Mouse (Mus musculus) midbrain, embryonic 13.5 days (tissue): Measurements from ENCODE around the gene Wdr77. TPM values are rescaled to one million over a fixed set of nuclear protein-coding genes. Genes with fewer than 3 reads are reported as not detected.
A peak's percentile ranks its signal among the peaks of the same experiment; 100 is the strongest.

ENCODE experiments used
- ATAC-seq: fragments of 200-750 bp; cut with Nextera tagmentation; 2 replicates; pipeline ENCODE4 v1.8.0; 2017; ENCODE audit warnings: mild to moderate bottlenecking, moderate TSS enrichment, moderate library complexity
- H3K27ac ChIP-seq: fragments of 300-500 bp; sonication (generic); 2 replicates; pipeline ENCODE4 v1.5.1; 2015; ENCODE audit warnings: inconsistent platforms, mild to moderate bottlenecking, moderate library complexity
- H3K27me3 ChIP-seq: fragments of 300-500 bp; sonication (generic); 2 replicates; pipeline ENCODE4 v1.6.1; 2015; ENCODE audit warnings: mild to moderate bottlenecking, inconsistent platforms
- H3K36me3 ChIP-seq: fragments of 300-500 bp; sonication (generic); 2 replicates; pipeline ENCODE4 v1.6.1; 2015; ENCODE audit warnings: mild to moderate bottlenecking, inconsistent platforms
- H3K4me1 ChIP-seq: fragments of 300-500 bp; sonication (generic); replicated peaks from 2 replicates; pipeline ENCODE4 v1.6.1; 2015; ENCODE audit warnings: inconsistent platforms
- H3K4me2 ChIP-seq: fragments of 300-500 bp; sonication (generic); replicated peaks from 2 replicates; pipeline ENCODE4 v1.6.1; 2015; ENCODE audit warnings: moderate library complexity, mild to moderate bottlenecking, inconsistent platforms
- H3K4me3 ChIP-seq: fragments of 300-500 bp; sonication (generic); replicated peaks from 2 replicates; pipeline ENCODE4 v1.5.1; 2015; ENCODE audit warnings: mild to moderate bottlenecking, inconsistent platforms
- H3K9ac ChIP-seq: fragments of 300-500 bp; sonication (generic); replicated peaks from 2 replicates; pipeline ENCODE4 v1.6.1; 2015; ENCODE audit warnings: mild to moderate bottlenecking, inconsistent platforms
- H3K9me3 ChIP-seq: fragments of 300-500 bp; sonication (generic); 2 replicates; pipeline ENCODE4 v1.6.1; 2016; ENCODE audit warnings: mild to moderate bottlenecking, inconsistent platforms
- WGBS: fragments of 180-500 bp; shearing (Covaris S2); methylation state at CpG from one replicate; pipeline ENCODE4 v1.1.7; 2015; 5-methylcytosine and 5-hydroxymethylcytosine counted together
- polyA plus RNA-seq: library from polyadenylated mRNA; unstranded; fragments of >200 nt; fragmentation: Nextera tagmentation; extraction: Ambion mirVana; gene quantifications from 2 replicates; pipeline ENCODE4 v1.2.1, GENCODE M21; 2015

The Wdr77 gene
- polyA plus RNA-seq, 1 experiment from 2014 or later, result 107 TPM

DNA sequence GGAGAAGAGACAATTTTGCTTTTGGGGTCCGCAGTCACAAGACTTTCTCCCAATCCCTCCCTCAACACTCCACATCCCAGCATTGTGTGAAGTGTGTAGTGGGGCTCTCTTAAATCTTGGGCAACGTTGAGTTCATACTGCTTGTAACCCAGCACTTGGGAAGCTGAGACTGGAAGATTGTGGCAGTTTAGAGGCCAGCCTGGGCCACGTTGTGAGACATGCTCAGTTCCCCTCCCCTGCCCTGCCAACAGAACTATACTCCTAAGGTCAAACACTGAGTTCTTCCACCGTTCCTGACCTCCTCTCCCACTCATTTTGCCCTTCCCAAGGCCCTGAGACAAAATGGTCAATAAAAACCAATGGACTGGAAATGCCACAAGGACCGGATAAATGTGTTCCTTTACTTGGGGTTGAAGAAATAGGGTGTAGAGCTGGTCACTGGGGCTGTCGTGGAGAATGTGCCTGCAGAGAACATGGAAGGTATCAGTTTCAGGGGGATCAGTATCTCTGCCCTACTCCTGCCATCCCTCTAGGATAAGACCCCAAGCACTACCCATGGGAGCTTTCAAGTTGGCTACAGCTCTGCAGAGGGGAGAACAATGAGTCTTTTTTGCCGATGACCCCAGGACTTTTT, 31.5 kb upstream of the Wdr77 start:
- Histone ChIP-seq H3K9me3 (no peaks in the 10 kb centered on the region), H3K27ac (no peak overlapping the region), H3K4me3 (no peak overlapping the region), H3K4me1 (no peaks in the 10 kb centered on the region), H3K9ac (no peak overlapping the region), H3K27me3 (no peaks in the 10 kb centered on the region), H3K36me3 (no peaks in the 10 kb centered on the region), H3K4me2 (no peak overlapping the region)
- ATAC-seq, result no peak
- WGBS, result 80% methylated on average over 7 of the region's 7 CpGs

DNA sequence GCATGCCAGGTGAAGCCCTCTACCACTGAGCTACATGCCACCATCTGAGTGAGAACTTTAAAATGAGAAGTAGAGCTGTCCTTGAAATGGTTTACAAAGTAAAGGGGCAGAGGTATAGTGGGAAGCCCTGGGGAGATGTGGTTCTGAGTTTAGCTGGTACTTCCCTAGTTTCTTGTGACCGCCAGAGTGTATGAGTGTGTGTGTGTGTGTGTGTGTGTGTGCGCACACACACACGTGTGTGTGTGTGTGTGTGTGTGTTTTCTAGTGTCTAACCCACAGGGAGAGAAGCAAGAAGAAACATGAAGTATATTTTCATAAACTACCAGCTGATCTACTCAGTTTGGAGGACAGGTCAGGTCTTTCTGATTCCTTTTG, 31.0 kb upstream of the Wdr77 start:
- H3K27ac ChIP-seq, result no peak overlapping the region
- no peaks in the 10 kb centered on the region for H3K36me3 ChIP-seq
- no peak overlapping the region for H3K4me2 ChIP-seq
- H3K4me3 ChIP-seq, result no peak overlapping the region
- no peak for ATAC-seq
- H3K27me3 ChIP-seq, result no peaks in the 10 kb centered on the region
- no peaks in the 10 kb centered on the region for H3K9me3 ChIP-seq
- H3K9ac ChIP-seq, result no peak overlapping the region
- no peaks in the 10 kb centered on the region for H3K4me1 ChIP-seq
- 90% methylated on average over 3 of the region's 3 CpGs for WGBS

DNA sequence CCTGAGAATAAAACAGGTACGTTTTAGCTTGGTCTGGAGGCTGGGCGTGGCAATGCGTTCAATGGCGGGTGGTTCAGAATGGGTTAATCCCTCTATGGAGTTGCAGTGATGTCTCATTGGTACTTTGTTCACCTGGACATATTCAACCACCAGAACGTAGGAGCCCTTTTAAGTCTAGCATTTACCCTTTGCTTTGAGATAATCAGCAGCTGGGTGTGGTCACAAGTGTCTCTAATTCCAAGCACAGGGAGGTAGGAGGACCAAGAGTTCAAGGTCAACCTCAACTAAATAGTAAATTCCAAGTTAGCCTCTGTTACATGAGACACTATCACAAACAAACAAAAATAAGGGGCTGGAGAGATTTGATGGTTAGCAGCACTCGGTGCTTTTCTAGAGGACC, 30.4 kb upstream of the Wdr77 start:
- H3K27me3 ChIP-seq, result no peaks in the 10 kb centered on the region
- H3K9me3 ChIP-seq, result no peaks in the 10 kb centered on the region
- no peak overlapping the region for H3K27ac ChIP-seq
- ATAC-seq, result no peak
- H3K36me3 ChIP-seq, result no peaks in the 10 kb centered on the region
- no peaks in the 10 kb centered on the region for H3K4me1 ChIP-seq
- no peak overlapping the region for H3K4me2 ChIP-seq
- no peak overlapping the region for H3K9ac ChIP-seq
- H3K4me3 ChIP-seq, result no peak overlapping the region
- 87% methylated on average over 6 of the region's 6 CpGs for WGBS

DNA sequence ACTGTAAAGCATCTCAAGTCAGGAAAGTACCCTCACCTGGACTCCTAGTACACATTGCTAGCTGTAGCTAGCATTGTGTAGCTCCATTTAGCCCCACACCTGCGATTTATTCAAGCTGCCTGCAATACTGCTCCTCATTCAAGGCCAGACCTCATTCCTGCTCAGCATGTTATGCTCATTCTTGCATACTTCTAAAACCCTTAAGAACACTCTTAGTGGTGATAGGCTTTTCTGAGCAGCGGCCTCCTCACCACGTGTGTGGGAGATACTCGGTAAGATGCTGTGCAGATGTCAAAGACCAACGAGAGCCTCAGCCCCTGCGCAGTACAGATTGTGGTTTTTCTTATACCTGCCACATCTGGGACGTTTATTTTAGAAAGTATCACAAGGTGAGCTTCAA, 29.3 kb upstream of the Wdr77 start:
- ATAC-seq, result no peak
- 88% methylated on average over 7 of the region's 7 CpGs for WGBS

DNA sequence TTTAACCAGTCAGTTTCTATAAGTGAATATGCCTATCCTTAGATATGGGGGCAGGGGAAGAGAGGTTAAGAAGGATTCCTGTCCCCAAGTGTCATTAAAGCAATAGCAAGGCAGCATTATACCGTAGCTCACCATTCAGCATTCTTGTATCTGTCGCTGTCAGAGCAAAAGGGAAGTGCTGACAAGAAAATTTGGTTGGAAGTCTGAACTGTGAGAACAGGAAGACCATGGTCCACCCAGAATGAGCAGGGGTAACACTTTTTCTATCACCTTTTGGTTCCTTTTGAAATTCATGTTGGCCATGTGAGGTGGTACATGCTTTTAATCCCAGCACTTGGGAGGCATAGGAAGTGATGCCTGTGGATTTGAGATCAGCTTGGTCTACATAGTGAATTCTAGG, 28.1 kb upstream of the Wdr77 start:
- Histone ChIP-seq H3K9me3 (no peaks in the 10 kb centered on the region), H3K4me1 (no peaks in the 10 kb centered on the region), H3K4me3 (no peak overlapping the region), H3K27ac (no peak overlapping the region), H3K36me3 (no peaks in the 10 kb centered on the region), H3K27me3 (no peaks in the 10 kb centered on the region), H3K9ac (no peak overlapping the region), H3K4me2 (no peak overlapping the region)
- WGBS, result 97% methylated on average over 2 of the region's 2 CpGs
- no peak for ATAC-seq

More for the DNA sequence above, 29.3 kb upstream of the Wdr77 start:
- Histone ChIP-seq H3K36me3 (no peaks in the 10 kb centered on the region), H3K9ac (no peak overlapping the region), H3K4me2 (no peak overlapping the region), H3K9me3 (no peaks in the 10 kb centered on the region), H3K27me3 (no peaks in the 10 kb centered on the region), H3K4me1 (no peaks in the 10 kb centered on the region), H3K4me3 (no peak overlapping the region), H3K27ac (no peak overlapping the region)

DNA sequence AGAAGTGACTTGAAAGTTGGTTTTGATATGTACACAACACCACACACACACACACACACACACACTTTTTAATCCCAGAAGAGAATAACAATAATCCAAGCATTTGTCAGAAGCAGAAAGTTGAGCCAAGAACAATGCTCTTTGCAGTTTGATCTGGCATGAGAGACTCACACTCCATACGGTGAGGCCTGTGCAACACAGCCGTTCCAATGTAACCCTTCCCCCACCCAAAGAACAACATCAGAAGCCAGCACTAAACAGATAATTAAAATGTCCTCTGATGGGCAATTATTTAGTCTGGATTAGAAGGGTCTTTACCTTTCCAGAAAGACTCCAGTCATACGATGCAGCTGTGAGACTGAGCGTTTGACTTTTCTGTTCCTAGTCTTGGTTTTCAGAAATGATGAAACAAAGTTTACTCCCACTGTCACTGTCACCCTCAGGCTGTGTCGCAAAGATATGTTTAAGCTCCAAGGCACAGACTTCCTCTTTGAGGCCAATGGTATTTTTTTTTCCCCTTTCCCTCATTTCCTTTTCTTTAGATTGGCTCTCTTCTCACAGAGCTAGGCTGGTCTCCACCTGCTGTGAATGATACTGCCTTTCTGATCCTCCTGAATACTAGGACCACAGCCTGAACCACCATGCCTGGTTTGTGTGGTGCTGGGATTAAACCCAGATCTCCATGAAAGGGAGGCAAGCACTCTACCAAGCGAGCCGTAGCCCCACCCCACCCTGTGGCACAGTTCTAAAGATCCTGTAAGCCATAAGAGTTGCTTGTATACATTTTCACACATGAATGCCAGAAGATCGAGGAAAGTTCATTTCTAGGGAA, 26.7 kb upstream of the Wdr77 start, which contains the start of gene I830077J02Rik:
TSS of gene I830077J02Rik (minus strand) at position 425 of the 832 bp plus-strand sequence.
- WGBS, result 91% methylated on average over 8 of the region's 8 CpGs
- Histone ChIP-seq H3K27me3 (no peaks in the 10 kb centered on the region), H3K9ac (no peak within 1 kb of the TSS), H3K4me1 (no peaks in the 10 kb centered on the region), H3K4me2 (no peak within 1 kb of the TSS), H3K36me3 (0 out of 2 replicates have a peak, but pooled peaks cover 6% of the 10 kb centered on the region), H3K27ac (no peak within 1 kb of the TSS), H3K4me3 (no peak within 1 kb of the TSS), H3K9me3 (no peaks in the 10 kb centered on the region)
- ATAC-seq, result no peak

DNA sequence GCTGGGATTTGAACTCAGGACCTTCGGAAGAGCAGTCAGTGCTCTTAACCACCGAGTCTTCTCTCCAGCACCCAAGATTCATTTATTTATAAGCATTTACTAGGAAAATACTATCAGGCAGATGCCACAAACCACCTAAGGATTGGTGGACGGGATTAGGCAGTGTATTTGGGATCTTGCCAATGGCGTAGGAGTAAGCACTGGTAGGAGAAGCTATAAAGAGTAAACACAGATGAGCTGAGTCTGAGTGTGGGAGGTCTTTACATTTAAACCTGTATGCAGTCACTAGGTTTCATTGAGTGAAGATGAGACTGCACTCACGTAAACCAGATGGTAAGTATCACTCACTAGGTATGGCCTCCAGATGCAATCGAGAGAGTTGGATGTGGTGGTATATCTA, 25.2 kb upstream of the Wdr77 start:
- Histone ChIP-seq H3K9ac (no peak overlapping the region), H3K4me3 (no peak overlapping the region), H3K4me2 (no peak overlapping the region), H3K27ac (no peak overlapping the region), H3K4me1 (no peaks in the 10 kb centered on the region), H3K9me3 (no peaks in the 10 kb centered on the region), H3K36me3 (0 out of 2 replicates have a peak, but pooled peaks cover 11% of the 10 kb centered on the region), H3K27me3 (no peaks in the 10 kb centered on the region)
- no peak for ATAC-seq
- WGBS, result 95% methylated on average over 6 of the region's 6 CpGs

DNA sequence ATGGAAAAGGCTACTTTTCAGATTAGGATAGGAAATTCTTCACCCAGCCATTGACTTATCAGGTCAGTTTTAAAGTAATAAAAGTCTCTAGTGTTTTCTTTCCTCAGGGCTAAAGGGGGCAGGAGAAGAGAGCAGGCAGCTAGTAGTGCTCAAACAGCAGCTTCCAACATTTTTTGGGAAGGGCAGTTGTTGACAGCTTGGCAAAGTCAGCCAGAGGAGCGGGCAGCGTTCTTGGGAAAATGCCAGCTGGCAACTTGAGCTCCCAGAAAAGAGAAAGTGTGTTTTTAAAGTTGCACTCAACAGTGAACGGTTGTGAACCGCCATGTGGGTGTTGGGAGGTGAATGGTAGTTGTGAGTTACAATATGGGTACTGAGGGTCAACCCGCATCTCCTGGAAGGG, 24.1 kb upstream of the Wdr77 start:
- no peaks in the 10 kb centered on the region for H3K27me3 ChIP-seq
- H3K27ac ChIP-seq, result no peak overlapping the region
- 88% methylated on average over 5 of the region's 5 CpGs for WGBS
- H3K4me3 ChIP-seq, result no peak overlapping the region
- H3K4me1 ChIP-seq, result no peaks in the 10 kb centered on the region
- no peak for ATAC-seq
- no peak overlapping the region for H3K4me2 ChIP-seq
- H3K9ac ChIP-seq, result no peak overlapping the region
- no peaks in the 10 kb centered on the region for H3K9me3 ChIP-seq
- peaks cover 14% of the 10 kb centered on the region for H3K36me3 ChIP-seq

DNA sequence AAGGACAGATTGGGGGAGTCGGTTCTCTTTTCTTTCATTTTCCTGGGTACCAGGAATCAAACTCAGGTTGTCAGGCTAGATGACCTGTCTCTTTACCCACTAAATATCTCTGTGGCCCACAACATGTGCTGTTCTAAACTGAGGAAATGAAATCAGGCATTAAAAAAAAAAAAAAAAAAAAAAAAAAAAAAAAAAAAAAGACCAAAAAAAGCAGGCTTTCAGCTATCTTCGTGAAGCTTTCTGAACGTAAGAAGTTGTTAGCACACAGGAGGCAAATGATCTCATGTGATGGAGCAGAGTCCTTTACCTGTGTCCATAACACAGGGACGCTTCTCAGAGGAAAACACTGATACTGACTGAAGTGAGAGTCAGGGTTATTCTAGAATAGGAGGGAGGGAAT, 23.1 kb upstream of the Wdr77 start:
- no peaks in the 10 kb centered on the region for H3K4me1 ChIP-seq
- H3K9me3 ChIP-seq, result no peaks in the 10 kb centered on the region
- ATAC-seq, result no peak
- no peak overlapping the region for H3K27ac ChIP-seq
- no peak overlapping the region for H3K4me3 ChIP-seq
- H3K4me2 ChIP-seq, result no peak overlapping the region
- 99% methylated on average over 4 of the region's 4 CpGs for WGBS
- H3K36me3 ChIP-seq, result peaks cover 25% of the 10 kb centered on the region
- H3K27me3 ChIP-seq, result no peaks in the 10 kb centered on the region
- no peak overlapping the region for H3K9ac ChIP-seq

DNA sequence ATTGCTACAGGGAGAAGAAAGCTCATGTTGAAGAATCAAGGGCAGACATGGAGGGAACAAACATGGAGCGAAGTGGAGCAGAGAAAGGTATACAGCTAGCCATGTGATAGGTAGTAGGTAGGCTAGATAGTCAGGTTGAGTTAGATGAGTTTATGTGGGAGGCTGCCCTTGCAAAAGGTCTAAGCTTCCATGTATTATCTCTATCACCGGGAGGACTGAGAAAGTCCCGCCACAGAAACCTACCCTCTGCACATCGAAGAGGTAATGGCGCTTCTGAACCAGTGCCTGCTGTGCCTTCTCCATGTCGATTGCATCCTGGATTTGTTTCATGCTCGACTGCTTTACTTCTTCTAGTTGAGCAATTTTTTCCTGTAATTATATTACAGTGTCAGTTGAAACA, 7.8 kb upstream of the Wdr77 start:
- 94% methylated on average over 7 of the region's 7 CpGs for WGBS
- no peak overlapping the region for H3K4me2 ChIP-seq
- H3K36me3 ChIP-seq, result peaks cover 67% of the 10 kb centered on the region

DNA sequence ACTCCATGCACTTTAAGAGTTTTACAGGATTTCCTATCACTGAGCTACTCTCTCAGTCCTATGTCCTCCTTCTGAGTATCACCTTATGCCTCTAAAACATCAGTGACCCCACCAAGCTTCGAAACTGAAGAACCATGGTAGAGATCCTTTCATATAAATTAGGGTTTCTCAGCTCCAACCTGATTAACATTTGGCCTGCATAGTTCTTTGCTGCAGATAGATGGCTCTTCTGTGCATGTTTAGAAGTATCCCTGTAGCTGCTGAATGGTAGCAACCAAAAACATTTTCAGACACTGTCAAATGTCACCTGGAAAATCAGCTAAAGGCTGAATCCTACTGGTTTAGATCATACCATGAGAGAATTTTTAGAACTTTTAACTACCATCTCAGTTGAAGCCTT, 1.9 kb upstream of the Wdr77 start:
- H3K36me3 ChIP-seq, result peaks cover 35% of the 10 kb centered on the region
- peak overlapping the region; percentile 69; the same call in 1 of the 2 replicates for H3K4me2 ChIP-seq
- ATAC-seq, result no peak
- WGBS, result 98% methylated on average over 1 of the region's 1 CpGs
- 0 out of 2 replicates have a peak overlapping the region, but pooled peaks have one; percentile 8 for H3K4me3 ChIP-seq
- H3K27me3 ChIP-seq, result no peaks in the 10 kb centered on the region
- 0 out of 2 replicates have a peak overlapping the region, but pooled peaks have one; percentile 24 for H3K9ac ChIP-seq
- H3K4me1 ChIP-seq, result peaks cover 41% of the 10 kb centered on the region
- no peaks in the 10 kb centered on the region for H3K9me3 ChIP-seq
- H3K27ac ChIP-seq, result no peak overlapping the region

More for the DNA sequence above, 7.8 kb upstream of the Wdr77 start:
- Histone ChIP-seq H3K27ac (no peak overlapping the region), H3K4me1 (peaks cover 4% of the 10 kb centered on the region), H3K9me3 (no peaks in the 10 kb centered on the region), H3K27me3 (no peaks in the 10 kb centered on the region), H3K4me3 (no peak overlapping the region), H3K9ac (no peak overlapping the region)
- ATAC-seq, result no peak

DNA sequence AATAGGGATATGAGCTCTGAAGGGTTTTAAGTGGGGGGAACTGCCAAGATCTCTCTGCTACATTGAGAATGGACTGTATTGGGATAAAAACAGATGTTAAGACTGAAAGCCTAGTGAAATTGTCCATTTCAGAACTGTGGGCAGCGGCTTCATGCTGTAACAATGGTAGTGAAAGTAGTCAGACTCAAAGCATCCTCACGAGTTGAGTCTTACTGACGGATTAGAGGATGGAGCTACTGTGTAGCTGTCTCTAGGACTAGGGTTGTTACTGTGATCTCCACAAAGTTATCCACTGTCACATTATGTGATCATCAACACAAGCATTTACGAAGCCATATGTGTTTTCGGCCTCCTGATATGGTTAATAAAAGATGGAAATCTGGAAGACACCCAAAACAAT, 965 bp upstream of the Wdr77 start:
- ATAC-seq, result no peak
- Histone ChIP-seq H3K36me3 (peaks cover 35% of the 10 kb centered on the region), H3K27me3 (no peaks in the 10 kb centered on the region), H3K9ac (peak overlapping the region; percentile 97), H3K4me3 (peak overlapping the region; percentile 94), H3K4me1 (peaks cover 41% of the 10 kb centered on the region), H3K4me2 (peak overlapping the region; percentile 69), H3K27ac (no peak overlapping the region), H3K9me3 (no peaks in the 10 kb centered on the region)
- 38% methylated on average over 5 of the region's 5 CpGs for WGBS
